Mouse (Mus musculus): ENCODE results near the gene Lin37. TPM values are rescaled to one million over a fixed set of nuclear protein-coding genes. Genes with fewer than 3 reads are reported as not detected.

Gene Lin37
- polyA plus RNA-seq, 2 experiments from 2014 or later, result 101 to 104 TPM

Other genes with a start within 250 kb of the Lin37 start
- gene Syne4, start 245.0 kb downstream of the Lin37 start, polyA plus RNA-seq (2017; shearing (Covaris generic)), result 10 to 100 TPM in 1 of 2 experiments, 1 to 10 TPM in 1; 9.2 to 16.8 TPM
- not detected for gene E130208F15Rik, start 238.1 kb downstream of the Lin37 start, polyA plus RNA-seq (2017; shearing (Covaris generic))
- gene Sdhaf1, start 235.9 kb downstream of the Lin37 start, polyA plus RNA-seq (2017; shearing (Covaris generic)), result 1 to 10 TPM; 2.4 to 5.1 TPM
- not detected for gene Lrfn3, start 197.1 kb downstream of the Lin37 start, polyA plus RNA-seq (2017; shearing (Covaris generic))
- 1 to 10 TPM; 6.4 to 7.1 TPM for gene Tyrobp, start 146.1 kb downstream of the Lin37 start, polyA plus RNA-seq (2017; shearing (Covaris generic))
- 100 to 1,000 TPM; 356 to 434 TPM for gene Hcst, start 140.0 kb downstream of the Lin37 start, polyA plus RNA-seq (2017; shearing (Covaris generic))
- 10 to 100 TPM; 39.2 to 44.4 TPM for gene Nfkbid, start 138.1 kb downstream of the Lin37 start, polyA plus RNA-seq (2017; shearing (Covaris generic))
- gene Aplp1, start 114.3 kb downstream of the Lin37 start, polyA plus RNA-seq (2017; shearing (Covaris generic)), result 1 to 10 TPM; 3.1 to 3.5 TPM
- not detected for gene Kirrel2, start 102.1 kb downstream of the Lin37 start, polyA plus RNA-seq (2017; shearing (Covaris generic))
- not detected for gene Nphs1, start 101.5 kb downstream of the Lin37 start, polyA plus RNA-seq (2017; shearing (Covaris generic))
- not detected for gene Prodh2, start 66.2 kb downstream of the Lin37 start, polyA plus RNA-seq (2017; shearing (Covaris generic))
- under 1 TPM; 0.46 to 0.67 TPM for gene Arhgap33, start 24.8 kb downstream of the Lin37 start, polyA plus RNA-seq (2017; shearing (Covaris generic))
- gene Hspb6, start 7.7 kb downstream of the Lin37 start, polyA plus RNA-seq (2017; shearing (Covaris generic)), result 1 to 10 TPM; 1.0 to 3.1 TPM
- gene Proser3, start 7.5 kb downstream of the Lin37 start, polyA plus RNA-seq (2017; shearing (Covaris generic)), result 1 to 10 TPM; 5.2 to 6.2 TPM
- gene U2af1l4, start 3.5 kb upstream of the Lin37 start, polyA plus RNA-seq (2017; shearing (Covaris generic)), result 10 to 100 TPM; 46.5 to 62.1 TPM
- gene Gm49396, start 3.5 kb upstream of the Lin37 start, polyA plus RNA-seq (2017; shearing (Covaris generic)), result 100 to 1,000 TPM in 1 of 2 experiments, 10 to 100 TPM in 1; 85.4 to 105 TPM
- gene Psenen, start 3.8 kb upstream of the Lin37 start, polyA plus RNA-seq (2017; shearing (Covaris generic)), result 100 to 1,000 TPM; 314 to 323 TPM
- gene Igflr1, start 5.6 kb upstream of the Lin37 start, polyA plus RNA-seq (2017; shearing (Covaris generic)), result 100 to 1,000 TPM; 210 to 244 TPM
- gene Kmt2b, start 28.9 kb upstream of the Lin37 start, polyA plus RNA-seq (2017; shearing (Covaris generic)), result 10 to 100 TPM; 16.4 to 21.6 TPM
- 10 to 100 TPM in 1 of 2 experiments, 1 to 10 TPM in 1; 8.1 to 18.0 TPM for gene Zbtb32, start 39.1 kb upstream of the Lin37 start, polyA plus RNA-seq (2017; shearing (Covaris generic))
- gene Upk1a, start 53.0 kb upstream of the Lin37 start, polyA plus RNA-seq (2017; shearing (Covaris generic)), result under 1 TPM; 0.38 to 0.60 TPM
- 100 to 1,000 TPM; 333 to 643 TPM for gene Cox6b1, start 66.3 kb upstream of the Lin37 start, polyA plus RNA-seq (2017; shearing (Covaris generic))
- not detected for gene Etv2, start 76.0 kb upstream of the Lin37 start, polyA plus RNA-seq (2017; shearing (Covaris generic))
- gene Rbm42, start 90.5 kb upstream of the Lin37 start, polyA plus RNA-seq (2017; shearing (Covaris generic)), result 10 to 100 TPM; 14.4 to 25.1 TPM
- gene Haus5, start 105.2 kb upstream of the Lin37 start, polyA plus RNA-seq (2017; shearing (Covaris generic)), result 10 to 100 TPM; 21.3 to 44.0 TPM
- not detected for gene Pmis2, start 111.8 kb upstream of the Lin37 start, polyA plus RNA-seq (2017; shearing (Covaris generic))
- gene 2200002J24Rik, start 139.1 kb upstream of the Lin37 start, polyA plus RNA-seq (2017; shearing (Covaris generic)), result not detected
- gene Atp4a, start 152.4 kb upstream of the Lin37 start, polyA plus RNA-seq (2017; shearing (Covaris generic)), result not detected
- gene Tmem147, start 169.7 kb upstream of the Lin37 start, polyA plus RNA-seq (2017; shearing (Covaris generic)), result 10 to 100 TPM; 60.5 to 65.0 TPM
- gene Gapdhs, start 183.8 kb upstream of the Lin37 start, polyA plus RNA-seq (2017; shearing (Covaris generic)), result not detected
- gene Sbsn, start 191.6 kb upstream of the Lin37 start, polyA plus RNA-seq (2017; shearing (Covaris generic)), result 1 to 10 TPM; 2.4 to 3.6 TPM
- under 1 TPM in 1 of 2 experiments, not detected in 1; 0.16 TPM for gene Dmkn, start 203.9 kb upstream of the Lin37 start, polyA plus RNA-seq (2017; shearing (Covaris generic))
- gene Krtdap, start 228.1 kb upstream of the Lin37 start, polyA plus RNA-seq (2017; shearing (Covaris generic)), result not detected

All from CD4-positive, CD25-positive, alpha-beta regulatory T cell, adult 4 months (primary cell).